Mouse (Mus musculus) hindbrain, postnatal 0 days (tissue): ENCODE data around the gene Khdc3. TPM values are rescaled to one million over a fixed set of nuclear protein-coding genes. Genes with fewer than 3 reads are reported as not detected.

Source experiments
- ATAC-seq: fragments of 200-750 bp; cut with Nextera tagmentation; 2 replicates; pipeline ENCODE4 v1.8.0; 2017; ENCODE audit warnings: mild to moderate bottlenecking, moderate TSS enrichment, moderate library complexity
- DNase-seq: peaks from one replicate; pipeline ENCODE4 v3.0.0-alpha.2; 2015; ENCODE audit warnings: low spot score
- H3K27ac ChIP-seq: fragments of 300-500 bp; sonication (generic); 2 replicates; pipeline ENCODE4 v1.5.1; 2014; ENCODE audit warnings: mild to moderate bottlenecking
- H3K27me3 ChIP-seq: fragments of 300-500 bp; sonication (generic); 2 replicates; pipeline ENCODE4 v1.6.1; 2014; ENCODE audit warnings: low read length, mixed read lengths; ENCODE audit not compliant: insufficient read depth
- H3K36me3 ChIP-seq: fragments of 300-500 bp; sonication (generic); 2 replicates; pipeline ENCODE4 v1.6.1; 2014; ENCODE audit warnings: low read length, mixed read lengths; ENCODE audit not compliant: insufficient read depth
- H3K4me1 ChIP-seq: fragments of 300-500 bp; sonication (generic); 2 replicates; pipeline ENCODE4 v1.6.1; 2014; ENCODE audit warnings: antibody characterized with exemption, low read length, mixed read lengths; ENCODE audit not compliant: insufficient read depth
- H3K4me2 ChIP-seq: fragments of 300-500 bp; sonication (generic); 2 replicates; pipeline ENCODE4 v1.6.1; 2014; ENCODE audit warnings: low read depth, mild to moderate bottlenecking, low read length, moderate library complexity, mixed read lengths
- H3K4me3 ChIP-seq: fragments of 300-500 bp; sonication (generic); 2 replicates; pipeline ENCODE4 v1.5.1; 2014; ENCODE audit warnings: low read length
- H3K9ac ChIP-seq: fragments of 300-500 bp; sonication (generic); replicated peaks from 2 replicates; pipeline ENCODE4 v1.6.1; 2014; ENCODE audit warnings: mild to moderate bottlenecking, low read length, moderate library complexity, mixed read lengths
- H3K9me3 ChIP-seq: fragments of 300-500 bp; sonication (generic); 2 replicates; pipeline ENCODE4 v1.6.1; 2016; ENCODE audit warnings: low read length, mixed read lengths
- CTCF ChIP-seq: IDR thresholded peaks from 2 replicates; pipeline ENCODE4 v1.5.1; 2016; ENCODE audit warnings: antibody characterized with exemption, control low read depth, low read depth
- WGBS: fragments of 180-500 bp; shearing (Covaris S2); extraction: QIAGEN DNeasy Blood & Tissue Kit; methylation state at CpG from one replicate; pipeline ENCODE4 v1.1.7; 2014; 5-methylcytosine and 5-hydroxymethylcytosine counted together
- polyA plus RNA-seq: library from polyadenylated mRNA; unstranded; fragments of >200 nt; fragmentation: Nextera tagmentation; extraction: Ambion mirVana; gene quantifications from 2 replicates; pipeline ENCODE4 v1.2.1, GENCODE M21; 2015
- total RNA-seq: library from RNA; depleted of rRNA; stranded (reverse); fragments of >200 nt; gene quantifications from 2 replicates; pipeline ENCODE4 v1.2.3, GENCODE M21; 2014; rRNA removed

Khdc3 gene
- total and polyA plus RNA-seq, 2 experiments from 2014 or later: 0.21 TPM; not detected in 1

DNA sequence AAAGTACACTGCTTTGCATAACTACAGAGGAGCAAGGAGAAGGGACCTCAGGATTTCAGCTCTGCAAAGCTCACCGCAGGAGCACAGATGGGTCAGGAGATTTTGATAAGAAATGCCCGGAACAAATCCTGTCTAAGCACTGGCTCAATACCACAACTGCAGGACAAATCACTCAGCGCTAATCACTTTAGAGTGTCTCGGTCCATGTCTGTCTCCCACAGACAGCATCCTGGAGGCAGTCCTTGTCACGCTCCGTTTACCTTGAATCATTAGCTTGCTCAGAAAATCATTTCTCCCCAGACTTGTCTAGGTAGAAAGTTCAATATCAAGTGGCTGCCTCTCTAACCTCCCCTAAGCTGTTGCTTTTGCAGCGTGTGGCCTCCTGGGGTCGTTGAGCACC is 28.2 kb downstream of the Khdc3 start:
- ATAC-seq: no peak
- Histone ChIP-seq H3K36me3 (peaks cover 28% of the 10 kb centered on the region), H3K9me3 (no peaks in the 10 kb centered on the region), H3K4me3 (no peak overlapping the region), H3K27ac (no peak overlapping the region), H3K9ac (no peak overlapping the region), H3K4me2 (no peak overlapping the region), H3K27me3 (no peaks in the 10 kb centered on the region), H3K4me1 (no peaks in the 10 kb centered on the region)
- WGBS: 68% methylated on average over 8 of the region's 8 CpGs
- DNase-seq: no peak
- no peak for TF ChIP-seq CTCF

DNA sequence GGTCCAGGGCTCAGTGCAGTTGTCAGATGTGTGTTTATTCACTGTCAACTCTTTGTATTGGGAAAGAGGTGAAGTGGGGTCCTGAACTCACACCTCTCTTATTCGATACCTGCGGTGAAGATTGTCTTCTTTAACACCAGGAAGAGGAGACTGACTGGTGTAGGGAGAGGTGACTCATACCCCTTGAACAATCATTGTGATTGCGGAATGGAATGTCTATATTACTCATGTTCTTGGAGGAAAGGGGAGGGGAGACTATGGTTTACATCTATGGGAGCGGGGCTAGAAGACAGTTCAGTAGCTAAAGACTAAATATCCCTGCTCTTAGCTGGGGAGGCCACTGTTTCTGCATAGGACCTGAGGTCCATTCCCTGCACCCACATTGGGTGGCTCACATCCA is 28.9 kb downstream of the Khdc3 start:
- H3K4me3 ChIP-seq: no peak overlapping the region
- TF ChIP-seq CTCF: no peak
- WGBS: over 99% methylated on average over 4 of the region's 4 CpGs
- H3K27me3 ChIP-seq: no peaks in the 10 kb centered on the region
- ATAC-seq (no peak), DNase-seq (no peak)
- H3K4me2 ChIP-seq: no peak overlapping the region
- H3K9me3 ChIP-seq: no peaks in the 10 kb centered on the region
- no peaks in the 10 kb centered on the region for H3K4me1 ChIP-seq
- H3K27ac ChIP-seq: no peak overlapping the region
- peaks cover 21% of the 10 kb centered on the region for H3K36me3 ChIP-seq
- H3K9ac ChIP-seq: no peak overlapping the region

DNA sequence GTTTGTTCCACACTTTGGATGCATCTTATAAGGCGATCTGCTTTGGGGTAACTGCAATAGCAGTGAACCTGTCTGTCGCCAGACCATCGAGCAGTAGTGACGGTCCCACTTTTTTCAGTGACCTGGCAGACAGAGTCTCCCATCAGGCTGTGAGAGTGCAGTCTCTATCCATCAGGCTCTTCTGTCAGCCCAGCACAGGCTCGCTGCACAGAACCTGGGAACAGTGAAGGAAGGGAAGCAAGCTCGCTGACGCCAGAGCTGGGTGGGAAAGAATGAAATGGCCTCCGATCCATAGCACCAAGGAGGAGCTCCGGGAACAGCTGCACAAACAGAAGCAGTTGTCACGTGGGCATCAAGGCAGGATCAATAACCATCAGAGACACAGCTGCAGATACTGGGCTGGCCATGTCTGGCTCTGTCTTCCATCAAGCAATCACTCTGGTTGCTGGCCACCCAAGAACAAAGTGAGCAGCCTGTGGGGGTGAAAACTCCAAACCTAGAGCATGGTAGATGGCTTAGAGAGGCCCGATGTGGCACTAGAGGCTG is 35.8 kb downstream of the Khdc3 start:
- Histone ChIP-seq H3K9ac (no peak overlapping the region), H3K4me1 (no peaks in the 10 kb centered on the region), H3K27ac (no peak overlapping the region), H3K4me3 (no peak overlapping the region), H3K4me2 (no peak overlapping the region), H3K9me3 (no peaks in the 10 kb centered on the region), H3K27me3 (no peaks in the 10 kb centered on the region), H3K36me3 (no peaks in the 10 kb centered on the region)
- WGBS: 76% methylated on average over 11 of the region's 11 CpGs
- no peak for ATAC-seq
- no peak for DNase-seq
- no peak for TF ChIP-seq CTCF

Other genes with a start within 250 kb of the Khdc3 start
- gene Pygo1, start 176.2 kb upstream of the Khdc3 start, total RNA-seq: 30.4 and 32.0 TPM in 2 replicates
- gene Pygo1, start 176.2 kb upstream of the Khdc3 start, polyA plus RNA-seq: 8.5 and 9.2 TPM in 2 replicates
- gene Dyx1c1, start 143.1 kb upstream of the Khdc3 start, total RNA-seq: 0.99 and 2.4 TPM in 2 replicates
- gene Dyx1c1, start 143.1 kb upstream of the Khdc3 start, polyA plus RNA-seq: 2.5 and 3.0 TPM in 2 replicates
- gene Gm44503, start 143.0 kb upstream of the Khdc3 start, total RNA-seq: not detected in 2 replicates
- not detected in 2 replicates for gene Gm44503, start 143.0 kb upstream of the Khdc3 start, polyA plus RNA-seq
- gene Ccpg1os, start 116.5 kb upstream of the Khdc3 start, total RNA-seq: 10.7 and 14.1 TPM in 2 replicates
- 21.2 and 21.3 TPM in 2 replicates for gene Ccpg1os, start 116.5 kb upstream of the Khdc3 start, polyA plus RNA-seq
- gene Ccpg1, start 116.4 kb upstream of the Khdc3 start, total RNA-seq: 15.0 and 23.4 TPM in 2 replicates
- 42.7 and 45.3 TPM in 2 replicates for gene Ccpg1, start 116.4 kb upstream of the Khdc3 start, polyA plus RNA-seq
- gene Pigb, start 61.5 kb upstream of the Khdc3 start, total RNA-seq: 16.4 and 20.1 TPM in 2 replicates
- gene Pigb, start 61.5 kb upstream of the Khdc3 start, polyA plus RNA-seq: 8.9 and 9.0 TPM in 2 replicates
- 3.6 and 5.3 TPM in 2 replicates for gene Rab27a, start 57.0 kb upstream of the Khdc3 start, total RNA-seq
- 3.8 TPM in 2 replicates for gene Rab27a, start 57.0 kb upstream of the Khdc3 start, polyA plus RNA-seq
- not detected in 2 replicates for gene Gm20509, start 634 bp downstream of the Khdc3 start, total RNA-seq
- 0.18 TPM in 1 of 2 replicates, not detected in the other for gene Gm20509, start 634 bp downstream of the Khdc3 start, polyA plus RNA-seq
- gene Rsl24d1, start 11.6 kb downstream of the Khdc3 start, total RNA-seq: 54.1 and 59.4 TPM in 2 replicates
- gene Rsl24d1, start 11.6 kb downstream of the Khdc3 start, polyA plus RNA-seq: 102 and 106 TPM in 2 replicates